Mouse (Mus musculus) liver, postnatal 0 days (tissue): ENCODE results near the gene Cspg5. TPM values are rescaled to one million over a fixed set of nuclear protein-coding genes. Genes with fewer than 3 reads are reported as not detected.

ENCODE experiments used
- ATAC-seq: fragments of 200-750 bp; cut with Nextera tagmentation; 2 replicates; pipeline ENCODE4 v1.8.0; 2017; ENCODE audit warnings: mild to moderate bottlenecking, moderate library complexity
- DNase-seq: peaks from one replicate; pipeline ENCODE4 v3.0.0-alpha.2; 2016
- H3K27ac ChIP-seq: fragments of 300-500 bp; sonication (generic); 2 replicates; pipeline ENCODE4 v1.5.1; 2014; ENCODE audit warnings: antibody characterized with exemption, moderate library complexity, mild to moderate bottlenecking, low read depth
- H3K27me3 ChIP-seq: fragments of 300-500 bp; sonication (generic); 2 replicates; pipeline ENCODE4 v1.6.1; 2014; ENCODE audit warnings: low read length, control low read depth, mixed read lengths; ENCODE audit not compliant: insufficient read depth
- H3K36me3 ChIP-seq: fragments of 300-500 bp; sonication (generic); replicated peaks from 2 replicates; pipeline ENCODE4 v1.6.1; 2014; ENCODE audit warnings: mild to moderate bottlenecking, control low read depth, low read length, moderate library complexity, mixed read lengths; ENCODE audit not compliant: insufficient read depth
- H3K4me1 ChIP-seq: fragments of 300-500 bp; sonication (generic); 2 replicates; pipeline ENCODE4 v1.6.1; 2014; ENCODE audit warnings: antibody characterized with exemption, mild to moderate bottlenecking, control low read depth; ENCODE audit not compliant: insufficient read depth
- H3K4me2 ChIP-seq: fragments of 300-500 bp; sonication (generic); 2 replicates; pipeline ENCODE4 v1.6.1; 2014; ENCODE audit warnings: low read depth, mild to moderate bottlenecking, low read length, moderate library complexity, mixed read lengths
- H3K4me3 ChIP-seq: fragments of 300-500 bp; sonication (generic); 2 replicates; pipeline ENCODE4 v1.5.1; 2014; ENCODE audit warnings: low read depth, low read length
- H3K9ac ChIP-seq: fragments of 300-500 bp; sonication (generic); replicated peaks from 2 replicates; pipeline ENCODE4 v1.6.1; 2014; ENCODE audit warnings: mild to moderate bottlenecking, moderate library complexity
- H3K9me3 ChIP-seq: fragments of 300-500 bp; sonication (generic); 2 replicates; pipeline ENCODE4 v1.6.1; 2016; ENCODE audit warnings: mild to moderate bottlenecking, control low read depth, low read length, mixed read lengths
- CTCF ChIP-seq: sonication (generic); IDR thresholded peaks from 2 replicates; pipeline ENCODE4 v1.5.1; 2016; ENCODE audit warnings: antibody characterized with exemption, low read depth
- EP300 ChIP-seq: IDR thresholded peaks from 2 replicates; pipeline ENCODE4 v1.6.1; 2016; ENCODE audit warnings: antibody characterized with exemption, low read depth, mild to moderate bottlenecking
- WGBS: fragments of 180-500 bp; shearing (Covaris S2); extraction: QIAGEN DNeasy Blood & Tissue Kit; methylation state at CpG from one replicate; pipeline ENCODE4 v1.1.7; 2014; ENCODE audit not compliant: insufficient replicate concordance; 5-methylcytosine and 5-hydroxymethylcytosine counted together
- polyA plus RNA-seq: library from polyadenylated mRNA; unstranded; fragments of >200 nt; fragmentation: Nextera tagmentation; extraction: Ambion mirVana; gene quantifications from 2 replicates; pipeline ENCODE4 v1.2.1, GENCODE M21; 2015

Gene Cspg5
- polyA plus RNA-seq, 1 experiment from 2014 or later: 0.41 TPM

- DNase-seq (no peak), ATAC-seq (no peak)
- H3K27me3 ChIP-seq: no peaks in the 10 kb centered on the region
- TF ChIP-seq CTCF (no peak), EP300 (no peak)
- 90% methylated on average over 8 of the region's 10 CpGs for WGBS
- H3K4me2 ChIP-seq: no peak overlapping the region
- no peaks in the 10 kb centered on the region for H3K9me3 ChIP-seq
- no peaks in the 10 kb centered on the region for H3K4me1 ChIP-seq
- H3K36me3 ChIP-seq: no peaks in the 10 kb centered on the region
- no peak overlapping the region for H3K27ac ChIP-seq
- no peak overlapping the region for H3K9ac ChIP-seq
- H3K4me3 ChIP-seq: no peak overlapping the region
These were observed 40.6 kb downstream of the Cspg5 start for GRCm38 (mm10) chr9:110284075-110284697.

GRCm38 (mm10) chr9:110287321-110287924, 43.8 kb downstream of the Cspg5 start:
- ATAC-seq: no peak
- Histone ChIP-seq H3K27ac (no peak overlapping the region), H3K4me3 (no peak overlapping the region), H3K4me1 (no peaks in the 10 kb centered on the region), H3K36me3 (no peaks in the 10 kb centered on the region), H3K4me2 (no peak overlapping the region), H3K9me3 (no peaks in the 10 kb centered on the region), H3K9ac (no peak overlapping the region), H3K27me3 (no peaks in the 10 kb centered on the region)
- TF ChIP-seq CTCF (no peak), EP300 (no peak)
- 73% methylated on average over 7 of the region's 7 CpGs for WGBS
- no peak for DNase-seq

- Histone ChIP-seq H3K27ac (no peak overlapping the region), H3K27me3 (no peaks in the 10 kb centered on the region), H3K36me3 (no peaks in the 10 kb centered on the region), H3K4me2 (no peak overlapping the region), H3K9me3 (no peaks in the 10 kb centered on the region), H3K4me1 (no peaks in the 10 kb centered on the region), H3K9ac (no peak overlapping the region), H3K4me3 (no peak overlapping the region)
- no peak for ATAC-seq
- WGBS: 79% methylated on average over 12 of the region's 12 CpGs
- DNase-seq: no peak
- TF ChIP-seq EP300: no peak
- no peak for TF ChIP-seq CTCF
These were observed 49.7 kb downstream of the Cspg5 start for GRCm38 (mm10) chr9:110293254-110293718.

GRCm38 (mm10) chr9:110293873-110294415, 50.4 kb downstream of the Cspg5 start:
- Histone ChIP-seq H3K4me1 (no peaks in the 10 kb centered on the region), H3K36me3 (no peaks in the 10 kb centered on the region), H3K4me3 (no peak overlapping the region), H3K4me2 (no peak overlapping the region), H3K9ac (no peak overlapping the region), H3K9me3 (no peaks in the 10 kb centered on the region), H3K27me3 (no peaks in the 10 kb centered on the region), H3K27ac (no peak overlapping the region)
- TF ChIP-seq EP300: no peak
- TF ChIP-seq CTCF: no peak
- ATAC-seq: no peak
- DNase-seq: no peak
- 79% methylated on average over 13 of the region's 13 CpGs for WGBS

GRCm38 (mm10) chr9:110294786-110295185, 51.2 kb downstream of the Cspg5 start:
- H3K27ac ChIP-seq: no peak overlapping the region
- ATAC-seq (no peak), DNase-seq (no peak)
- no peaks in the 10 kb centered on the region for H3K9me3 ChIP-seq
- TF ChIP-seq EP300: no peak
- no peak for TF ChIP-seq CTCF
- no peaks in the 10 kb centered on the region for H3K36me3 ChIP-seq
- no peak overlapping the region for H3K4me2 ChIP-seq
- no peak overlapping the region for H3K4me3 ChIP-seq
- H3K9ac ChIP-seq: no peak overlapping the region
- no peaks in the 10 kb centered on the region for H3K4me1 ChIP-seq
- H3K27me3 ChIP-seq: no peaks in the 10 kb centered on the region
- 46% methylated on average over 3 of the region's 3 CpGs for WGBS

GRCm38 (mm10) chr9:110296867-110297627, 53.5 kb downstream of the Cspg5 start:
- WGBS: 0% methylated on average over 5 of the region's 5 CpGs
- Histone ChIP-seq H3K9ac (no peak overlapping the region), H3K4me2 (no peak overlapping the region), H3K27ac (no peak overlapping the region), H3K4me1 (no peaks in the 10 kb centered on the region), H3K27me3 (no peaks in the 10 kb centered on the region), H3K4me3 (no peak overlapping the region), H3K9me3 (peaks cover 9% of the 10 kb centered on the region), H3K36me3 (no peaks in the 10 kb centered on the region)
- peak; percentile 83 for DNase-seq
- peak; percentile 67 for ATAC-seq
- peak; percentile 94 for TF ChIP-seq CTCF
- TF ChIP-seq EP300: no peak
